Mouse (Mus musculus) megakaryocyte, adult 5-6 weeks (primary cell): Measurements from ENCODE around the gene 7530416G11Rik. TPM values are rescaled to one million over a fixed set of nuclear protein-coding genes. Genes with fewer than 3 reads are reported as not detected.
A peak's percentile ranks its signal among the peaks of the same experiment; 100 is the strongest.

Experiments
- ATAC-seq: 2 replicates; pipeline ENCODE4 v1.8.0; 2016; ENCODE audit warnings: mild to moderate bottlenecking, inconsistent platforms; ENCODE audit not compliant: poor library complexity, severe bottlenecking
- total RNA-seq, 2 experiments: library from RNA; stranded (forward) in 1 of 2; stranded (reverse) in 1 of 2; fragments of 153-499, 151-499 nt in 1 of 2; fragments of 221-1000, 200-1000 nt in 1 of 2; gene quantifications; 2 replicates each; pipeline versions ENCODE4 v1.2.3 to v1.2.4; 2015 to 2017

Gene 7530416G11Rik
- total RNA-seq, 2 experiments from 2014 or later = not detected

DNA sequence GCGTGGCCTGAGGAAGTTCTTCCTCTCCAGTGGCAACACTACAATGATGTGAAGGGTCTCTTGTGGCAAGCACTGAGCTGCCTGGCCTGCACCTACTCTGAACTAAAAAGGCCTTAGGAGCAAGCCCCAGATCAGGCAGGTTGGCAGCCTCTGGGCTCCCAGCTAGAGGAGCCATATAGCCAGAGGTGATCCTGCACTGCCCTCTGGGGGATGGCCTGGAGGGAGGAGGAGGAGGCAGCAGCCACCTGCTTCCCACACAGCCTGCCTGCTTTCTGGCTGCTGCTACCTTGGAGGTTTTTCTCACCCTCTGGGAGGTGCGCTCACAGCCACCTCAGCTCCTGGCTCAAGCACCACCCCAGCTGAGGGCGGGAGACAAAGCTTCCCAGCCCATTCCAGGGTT lies 22.4 kb downstream of the 7530416G11Rik start:
- no peak for ATAC-seq

DNA sequence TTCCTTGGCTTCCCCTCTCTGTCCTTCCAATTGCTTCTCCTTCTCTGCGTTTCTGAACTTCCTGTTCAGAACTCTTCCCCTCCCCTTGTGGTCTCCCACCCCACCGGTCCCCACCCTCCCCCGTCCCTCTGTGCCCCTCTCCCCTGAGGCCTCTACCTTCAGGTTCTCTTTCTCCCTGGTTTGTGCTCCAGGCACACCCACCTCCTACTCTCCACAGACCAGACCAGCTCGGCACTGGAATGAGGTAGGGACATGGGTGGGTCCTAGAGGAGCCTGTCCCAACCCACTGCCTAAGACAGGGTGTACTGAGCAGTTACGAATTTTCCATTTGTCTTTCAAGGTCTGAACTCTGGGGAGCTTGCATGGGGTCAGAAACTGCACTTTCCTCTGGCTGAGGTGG lies 23.1 kb downstream of the 7530416G11Rik start:
- no peak for ATAC-seq

DNA sequence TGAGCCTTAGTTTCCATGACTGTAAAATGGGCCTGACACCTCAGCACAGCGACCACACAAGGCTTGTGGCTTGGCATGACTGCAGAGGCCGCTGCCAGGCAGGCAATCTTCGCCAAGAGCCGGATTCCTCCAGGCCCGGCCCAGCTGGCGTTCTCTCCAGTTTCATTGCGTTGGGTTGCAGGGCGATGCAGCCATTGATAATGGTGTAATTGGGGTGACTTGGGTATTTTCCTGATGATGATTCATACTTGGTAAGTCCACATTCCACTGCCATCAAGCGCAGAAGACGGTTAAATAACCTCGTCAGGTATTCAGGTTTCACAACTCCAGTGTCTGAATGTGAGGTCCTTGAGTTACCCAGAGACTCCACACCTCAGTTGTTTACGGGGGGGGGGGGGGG lies 23.7 kb downstream of the 7530416G11Rik start:
- ATAC-seq = no peak

DNA sequence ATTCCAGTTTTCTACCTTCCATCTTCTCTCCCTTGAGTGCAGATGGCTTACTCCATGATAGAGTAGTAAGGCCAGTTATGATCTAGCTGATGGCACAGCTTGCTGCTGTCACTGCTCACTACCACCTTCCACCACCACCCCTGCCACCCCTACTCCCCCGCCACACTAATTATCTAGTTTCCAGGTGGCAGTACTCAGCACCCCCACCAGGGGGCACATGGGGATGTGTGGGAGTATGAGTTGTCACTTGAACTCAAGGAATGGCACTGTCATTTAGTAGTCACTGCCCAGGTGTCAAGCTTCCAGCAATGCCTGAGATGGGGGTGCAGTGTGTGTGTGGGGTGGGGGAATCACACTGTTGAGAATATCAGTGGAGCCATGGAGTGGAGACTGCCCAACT lies 25.4 kb downstream of the 7530416G11Rik start:
- peak; percentile 83 for ATAC-seq

DNA sequence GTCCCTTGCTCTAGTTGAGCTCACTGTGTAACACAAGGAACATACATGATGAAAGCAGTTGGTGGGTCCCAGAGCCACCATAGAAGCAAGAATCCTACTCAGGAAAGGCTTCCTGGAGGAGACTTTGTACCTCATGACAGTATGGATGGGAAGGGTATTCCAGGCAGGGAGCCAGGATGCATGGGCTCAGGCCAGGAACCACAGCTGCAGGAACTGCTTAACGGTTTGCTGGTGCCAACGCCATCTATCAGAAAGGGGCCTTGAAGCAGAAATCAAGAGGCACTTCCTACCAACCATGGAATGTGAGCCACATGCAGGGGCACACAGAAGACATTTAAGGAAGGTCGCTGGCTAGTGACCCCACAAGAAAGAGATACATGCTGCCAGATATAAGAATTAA lies 28.3 kb downstream of the 7530416G11Rik start:
- ATAC-seq = no peak

DNA sequence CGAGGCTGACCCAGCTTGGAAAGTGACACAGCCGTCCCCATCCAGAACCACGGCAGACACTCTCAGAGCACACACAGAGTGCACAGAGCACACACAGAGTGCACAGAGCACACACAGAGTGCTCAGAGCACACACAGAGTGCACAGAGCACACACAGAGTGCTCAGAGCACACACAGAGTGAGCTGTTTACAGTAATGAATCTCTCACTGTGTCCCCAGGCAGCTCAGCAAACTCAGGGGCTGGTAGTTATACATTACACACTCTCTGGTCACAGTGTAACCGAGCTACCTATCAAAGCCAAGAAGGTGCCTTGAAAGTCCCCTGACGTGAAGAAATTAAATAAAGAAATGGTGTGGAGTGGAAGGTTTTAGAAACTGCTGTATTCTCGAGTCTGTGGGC lies 33.6 kb downstream of the 7530416G11Rik start:
- no peak for ATAC-seq

DNA sequence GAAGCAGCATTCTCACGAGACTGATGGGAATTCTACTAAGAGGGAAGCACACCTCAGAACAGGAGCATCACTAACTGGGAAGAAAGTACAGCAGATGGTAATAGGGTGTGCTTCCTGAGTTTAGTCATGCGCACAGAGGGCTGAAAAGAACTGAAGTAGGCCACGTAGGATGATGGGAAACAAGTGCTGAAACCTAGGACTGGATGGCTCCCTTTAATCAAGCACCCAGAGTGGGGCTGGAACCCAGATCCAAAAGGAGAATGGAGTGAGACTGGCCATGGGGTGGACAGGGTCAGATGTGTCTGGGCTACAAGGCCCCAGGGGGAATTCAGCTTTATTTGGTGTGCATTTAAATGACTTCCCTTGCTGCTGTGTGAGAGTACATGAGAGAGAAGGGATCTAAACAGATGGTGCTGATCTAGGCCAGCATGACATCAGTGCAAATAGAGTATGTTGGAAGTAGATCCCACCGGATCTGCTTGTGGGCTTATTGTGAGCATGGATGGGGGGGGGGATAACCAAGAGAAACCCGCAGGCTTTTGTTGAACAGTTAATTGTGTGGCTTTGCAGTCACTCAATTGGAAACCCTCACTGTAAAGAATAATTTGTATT lies 36.5 kb downstream of the 7530416G11Rik start:
- ATAC-seq = no peak

DNA sequence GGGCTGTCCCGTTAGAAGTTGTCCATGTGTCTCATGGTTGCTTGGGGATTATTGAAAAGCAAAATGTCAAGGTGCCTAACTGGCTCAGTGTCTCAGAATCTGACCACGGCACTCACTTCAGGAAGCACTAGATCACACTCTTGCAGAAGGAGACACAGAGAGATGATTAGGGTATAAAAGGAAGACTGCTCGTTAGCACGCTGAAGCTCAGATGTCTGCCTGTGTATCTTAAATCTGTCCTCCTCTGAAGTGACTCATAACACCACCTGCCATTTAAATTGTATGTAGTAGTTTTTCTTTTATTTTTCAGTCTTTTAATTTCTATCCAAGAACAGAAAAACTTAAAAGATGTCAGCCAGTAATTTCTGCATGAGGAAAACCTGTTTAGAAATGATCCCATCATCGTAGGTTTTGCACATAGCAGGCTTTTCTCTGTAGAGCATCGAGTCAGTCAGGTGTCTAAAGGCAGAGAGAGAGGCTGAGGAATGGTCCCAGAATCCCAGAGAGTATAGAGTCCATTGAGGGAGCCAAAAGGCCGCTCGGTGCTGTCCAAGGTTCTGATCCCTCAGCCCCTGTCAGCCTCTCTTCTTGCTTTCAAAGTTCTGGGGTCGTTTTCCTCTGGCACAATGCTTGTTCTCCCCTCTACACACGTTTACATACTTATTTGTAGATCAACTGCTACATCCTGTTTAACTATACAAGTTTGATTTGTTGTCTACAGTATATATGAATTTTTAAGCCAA lies 38.0 kb downstream of the 7530416G11Rik start:
- ATAC-seq = no peak

DNA sequence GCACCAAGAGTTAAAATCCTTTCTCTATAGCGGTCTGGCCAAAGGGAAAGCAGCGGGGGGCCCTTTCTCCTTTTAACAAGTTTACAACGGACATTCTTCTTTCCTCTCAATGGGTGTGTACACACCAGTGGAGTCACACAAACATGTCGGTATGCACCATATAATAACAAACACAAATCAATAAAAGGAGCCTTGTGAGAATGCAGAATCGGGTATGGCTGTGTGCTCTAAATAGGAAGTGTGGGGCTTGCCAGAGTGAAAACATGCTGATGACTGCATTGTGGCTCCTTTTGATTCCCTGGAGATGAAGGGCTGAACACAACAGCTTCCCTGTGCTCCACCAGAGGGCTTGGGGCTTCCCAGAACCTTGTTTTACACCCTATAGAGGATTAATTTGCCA lies 38.8 kb downstream of the 7530416G11Rik start:
- ATAC-seq = no peak

DNA sequence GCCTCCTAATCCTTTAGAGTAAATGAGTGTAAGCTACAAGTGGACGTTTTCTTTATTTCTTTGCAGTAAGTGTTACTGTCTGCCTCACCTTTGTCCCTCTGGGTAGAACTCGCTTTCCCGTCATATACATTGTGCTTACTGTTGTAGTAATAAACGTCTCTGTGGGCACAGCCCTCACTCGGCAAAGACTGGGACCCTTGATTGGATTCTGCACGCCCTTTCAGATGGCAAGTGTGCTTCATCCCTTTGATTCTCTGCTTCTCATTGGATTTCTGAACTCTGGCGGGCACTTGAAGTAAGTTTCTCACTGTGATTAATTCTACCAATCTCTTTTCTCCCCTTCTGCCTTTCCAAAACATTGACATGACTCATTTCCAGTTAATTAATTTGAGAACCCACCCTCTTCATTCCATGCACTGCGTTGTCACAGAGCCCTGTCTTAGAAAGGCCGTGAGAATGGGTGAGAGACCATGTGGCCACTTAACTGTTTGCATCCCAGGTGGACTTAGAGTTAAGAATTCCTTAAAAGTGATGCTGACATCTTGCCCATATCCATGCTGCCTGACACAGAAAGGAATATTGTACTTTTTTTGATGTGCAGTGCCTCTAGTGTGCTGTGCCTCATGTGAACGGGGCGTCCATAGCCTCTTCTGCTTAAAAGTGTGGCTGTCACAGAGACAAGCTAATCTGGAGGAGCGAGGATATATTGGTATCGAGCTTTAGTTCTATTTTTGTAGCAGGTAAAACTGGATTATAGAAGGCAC lies 39.8 kb downstream of the 7530416G11Rik start:
- no peak for ATAC-seq

DNA sequence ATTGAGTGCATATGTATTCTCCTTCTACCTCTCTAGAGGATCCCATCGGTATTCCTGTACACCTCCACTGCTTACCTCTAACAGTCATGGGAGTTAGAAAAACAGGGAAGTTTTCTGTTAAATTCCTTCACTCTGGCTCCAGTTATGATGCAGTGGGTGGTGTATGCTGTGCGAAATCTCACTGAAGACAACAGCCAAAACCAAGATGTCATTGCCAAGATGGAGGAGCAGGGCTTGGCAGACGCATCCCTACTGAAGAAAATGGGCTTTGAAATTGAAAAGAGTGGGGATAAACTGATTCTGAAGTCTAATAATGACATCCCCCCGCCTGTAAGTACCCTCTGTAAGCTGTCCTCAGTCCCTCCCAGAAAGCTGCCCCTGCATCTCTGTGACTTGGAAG lies 40.9 kb downstream of the 7530416G11Rik start:
- ATAC-seq = no peak

DNA sequence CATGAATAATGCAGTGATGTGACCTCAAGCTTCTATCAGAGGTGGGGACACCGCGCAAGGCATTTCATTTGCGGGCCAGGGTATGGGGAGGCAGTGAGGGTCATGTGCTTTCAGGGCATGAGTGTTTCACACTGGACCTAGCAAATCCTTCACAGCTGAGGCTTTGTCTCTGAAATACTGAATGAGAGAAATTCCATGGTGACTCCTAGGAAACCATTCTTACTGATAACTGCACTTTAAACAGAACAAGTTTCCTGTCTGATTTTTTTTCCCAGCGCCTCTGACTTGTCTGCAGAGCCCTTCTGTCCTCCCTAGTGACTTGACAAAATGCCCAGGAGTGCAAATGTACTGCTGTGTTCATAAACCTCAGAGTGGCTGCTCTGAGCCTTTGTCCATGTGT lies 41.5 kb downstream of the 7530416G11Rik start:
- ATAC-seq = no peak

DNA sequence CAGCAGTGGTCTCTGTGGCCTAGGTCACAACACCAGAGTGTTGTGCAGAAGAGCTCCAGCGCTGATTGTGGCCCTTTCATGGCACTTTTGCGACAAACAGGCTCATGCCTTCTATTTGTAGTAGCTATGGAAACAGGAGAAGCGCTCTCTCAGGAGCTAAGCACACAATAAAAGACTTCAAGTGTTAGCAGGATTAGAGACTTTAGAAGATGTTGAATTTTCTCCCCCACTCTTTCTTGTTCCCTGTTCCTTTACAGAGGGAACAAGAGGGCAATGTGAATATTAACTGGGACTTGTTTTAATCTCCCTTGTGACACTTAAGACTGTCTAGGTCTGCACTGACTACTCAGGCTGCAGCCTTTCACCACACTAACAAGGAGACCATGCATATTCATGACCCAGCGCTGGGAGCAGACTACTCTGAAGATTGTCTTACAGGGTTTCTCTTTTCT lies 44.4 kb downstream of the 7530416G11Rik start:
- no peak for ATAC-seq

DNA sequence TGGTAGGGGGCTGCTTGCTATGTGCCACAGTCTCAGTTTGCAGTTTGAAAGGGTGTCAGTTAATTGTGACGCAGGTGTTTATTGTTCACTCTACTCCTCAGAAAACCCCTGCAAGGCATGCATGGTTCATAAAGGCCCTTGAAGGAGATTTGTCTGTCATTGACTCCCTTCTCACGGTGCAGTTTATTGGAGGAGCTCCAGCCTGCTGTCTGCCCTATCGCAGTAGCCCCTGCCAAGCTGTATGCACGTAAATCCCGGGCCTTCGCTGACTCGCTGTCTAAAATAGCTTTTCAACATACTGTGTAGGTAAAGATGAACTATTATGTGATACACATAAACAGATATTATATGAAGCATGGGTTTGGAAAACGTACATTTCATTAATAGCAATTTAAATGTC lies 45.2 kb downstream of the 7530416G11Rik start:
- no peak for ATAC-seq

DNA sequence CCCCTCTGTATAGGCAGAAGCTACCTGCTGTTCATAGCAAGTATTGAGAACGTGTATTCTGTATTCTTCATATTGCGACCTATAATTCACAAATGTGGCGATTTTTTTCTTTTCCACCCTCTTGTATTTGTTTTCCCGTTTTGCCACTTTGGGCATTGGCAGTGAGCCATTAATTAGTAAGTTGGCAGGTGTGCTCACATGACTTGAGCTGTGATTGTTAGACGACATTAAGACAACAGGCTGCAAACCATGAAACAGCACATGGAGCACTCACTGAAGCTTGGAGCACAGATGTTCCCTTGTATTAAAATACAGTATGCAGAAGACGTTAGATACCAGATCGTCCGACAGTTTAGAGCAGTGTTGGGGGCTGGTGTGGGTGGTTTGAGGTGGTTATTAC lies 46.1 kb downstream of the 7530416G11Rik start:
- no peak for ATAC-seq

DNA sequence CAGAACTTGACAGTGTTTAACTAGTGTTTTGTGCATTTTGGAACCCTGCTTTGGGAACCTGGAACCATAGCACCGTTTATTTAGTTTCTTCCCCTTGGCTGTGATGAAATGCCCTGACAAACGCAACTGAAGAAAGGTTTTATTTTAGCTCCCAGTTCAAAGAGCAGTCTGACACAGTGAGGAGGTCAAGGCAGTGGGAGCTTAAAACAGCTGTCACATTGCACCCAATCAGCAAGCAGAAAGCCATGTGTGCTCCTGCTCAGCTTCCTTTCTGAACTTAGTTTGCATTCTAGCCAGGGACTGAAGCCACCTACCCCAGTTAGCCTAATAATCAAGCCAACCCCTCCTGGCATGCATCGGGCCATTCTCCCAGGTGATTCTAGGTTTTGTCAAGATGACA lies 56.4 kb downstream of the 7530416G11Rik start:
- no peak for ATAC-seq

Other genes starting within 250 kb of the 7530416G11Rik start
- gene Atxn10, start 167.0 kb downstream of the 7530416G11Rik start, total RNA-seq (2015) = 167 and 180 TPM in 2 replicates
- gene Atxn10, start 167.0 kb downstream of the 7530416G11Rik start, total RNA-seq (2017) = 103 and 104 TPM in 2 replicates
- gene Wnt7b, start 79.2 kb upstream of the 7530416G11Rik start, total RNA-seq (2015) = not detected in 2 replicates
- gene Wnt7b, start 79.2 kb upstream of the 7530416G11Rik start, total RNA-seq (2017) = not detected in 2 replicates
- gene Ppara, start 231.8 kb upstream of the 7530416G11Rik start, total RNA-seq (2015) = not detected in 2 replicates
- not detected in 2 replicates for gene Ppara, start 231.8 kb upstream of the 7530416G11Rik start, total RNA-seq (2017)